Mouse (Mus musculus) spleen, adult 10 weeks (tissue): ENCODE data around the gene Cypt15. TPM values are rescaled to one million over a fixed set of nuclear protein-coding genes. Genes with fewer than 3 reads are reported as not detected.

Source experiments
- polyA plus RNA-seq: library from polyadenylated mRNA; stranded (reverse); fragments of 350-450 nt; fragmentation: Illumina TruSeq; extraction: RNeasy Lipid Tissue Mini Kit (QIAGEN cat#74804); gene quantifications from one replicate; pipeline ENCODE4 v1.2.3, GENCODE M21; 2015; ENCODE audit warnings: low replicate concordance; ENCODE audit not compliant: insufficient read depth

Cypt15 gene
- not detected for polyA plus RNA-seq

DNA sequence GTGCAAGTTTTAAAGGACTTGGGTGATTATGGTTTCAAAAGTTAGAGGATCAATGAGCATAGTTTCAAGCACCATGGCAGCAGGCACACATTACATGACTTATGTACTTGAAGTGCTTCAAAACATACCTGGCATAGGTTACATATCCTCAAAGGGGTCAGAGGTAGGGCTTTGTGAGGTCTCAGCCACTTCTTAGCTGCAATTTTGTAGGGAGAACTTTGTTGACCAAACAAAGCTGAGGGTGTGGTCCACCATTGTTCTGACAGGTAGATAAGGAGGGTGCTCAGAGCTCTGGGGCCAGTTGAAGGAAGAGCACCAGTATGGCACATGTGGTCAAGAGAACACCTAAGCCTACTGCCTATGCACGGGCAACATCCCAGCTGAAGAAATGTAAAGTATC lies at the start of gene Cypt15:
TSS of gene Cypt15 (plus strand) at position 301 of the 400 bp plus-strand sequence.

